Mouse (Mus musculus) CH12.LX (cell line): ENCODE measurements around the gene Dok1. TPM values are rescaled to one million over a fixed set of nuclear protein-coding genes. Genes with fewer than 3 reads are reported as not detected.
A peak's percentile ranks its signal among the peaks of the same experiment; 100 is the strongest.

ENCODE experiments used
- DNase-seq: peaks from one replicate; pipeline ENCODE4 v3.0.0-alpha.2; 2013; ENCODE audit errors: extremely low read depth
- H3K27ac ChIP-seq: 2 replicates; pipeline ENCODE4 v1.5.1; 2012; ENCODE audit warnings: low read depth, mild to moderate bottlenecking, control low read depth, moderate library complexity; ENCODE audit not compliant: insufficient read depth
- H3K27me3 ChIP-seq: replicated peaks from 2 replicates; pipeline ENCODE3; 2012; ENCODE audit warnings: inconsistent platforms
- H3K36me3 ChIP-seq, 2 experiments: replicated peaks in 1 of 2; 2 replicates each; pipeline versions ENCODE3 to v1.6.1; 2012; ENCODE audit warnings: inconsistent platforms in 1 of 2, low read length in 1 of 2, mild to moderate bottlenecking in 1 of 2, mixed read lengths in 1 of 2, moderate library complexity in 1 of 2; ENCODE audit not compliant: control insufficient read depth in 1 of 2, insufficient read depth in 1 of 2
- H3K4me1 ChIP-seq, 2 experiments: 2 replicates each; pipeline ENCODE4 v1.6.1; 2012; ENCODE audit warnings: inconsistent platforms in 1 of 2, moderate library complexity in 1 of 2; ENCODE audit not compliant: insufficient read depth in 2 of 2, control insufficient read depth in 1 of 2
- H3K4me2 ChIP-seq: 2 replicates; pipeline ENCODE4 v1.6.1; 2012; ENCODE audit warnings: low read depth, mild to moderate bottlenecking, control low read depth; ENCODE audit not compliant: poor library complexity, insufficient read depth, severe bottlenecking
- H3K4me3 ChIP-seq, 3 experiments: fragments of 150-350 bp in 1 of 3; sonication (generic) in 1 of 3; replicated peaks in 1 of 3; 2 replicates each; pipeline versions ENCODE3 to v1.5.1; 2011 to 2012; ENCODE audit warnings: low read depth in 2 of 3, low read length in 2 of 3, mild to moderate bottlenecking in 2 of 3, moderate library complexity in 2 of 3, control low read depth in 1 of 3, improper control_type of control experiment in 1 of 3, inconsistent platforms in 1 of 3, mixed read lengths in 1 of 3; ENCODE audit not compliant: poor library complexity in 1 of 3
- H3K79me2 ChIP-seq: replicated peaks from 2 replicates; pipeline ENCODE4 v1.6.1; 2012; ENCODE audit warnings: mild to moderate bottlenecking, moderate library complexity; ENCODE audit not compliant: control insufficient read depth, poor library complexity, insufficient read depth, severe bottlenecking; ENCODE audit errors: extremely low read depth
- H3K9ac ChIP-seq: 2 replicates; pipeline ENCODE4 v1.6.1; 2012; ENCODE audit warnings: low read depth, mild to moderate bottlenecking, control low read depth, moderate library complexity; ENCODE audit not compliant: insufficient read depth
- H3K9me3 ChIP-seq: replicated peaks from 2 replicates; pipeline ENCODE3; 2012; ENCODE audit warnings: low read length, inconsistent platforms, mixed read lengths
- BHLHE40 ChIP-seq: IDR thresholded peaks from 2 replicates; pipeline ENCODE4 v1.6.1; 2011; ENCODE audit warnings: mild to moderate bottlenecking, low read depth, low read length, improper control_type of control experiment
- CHD2 ChIP-seq: IDR thresholded peaks from 2 replicates; pipeline ENCODE4 v1.6.1; 2011; ENCODE audit warnings: low read length, improper control_type of control experiment
- CTCF ChIP-seq, 2 experiments: IDR thresholded peaks in 1 of 2; conservative IDR thresholded peaks in 1 of 2; 2 replicates each; pipeline ENCODE4 v1.5.1; 2011 to 2012; ENCODE audit warnings: low read depth in 2 of 2, low read length in 2 of 2, improper control_type of control experiment in 1 of 2, inconsistent platforms in 1 of 2, mild to moderate bottlenecking in 1 of 2, moderate library complexity in 1 of 2
- ELF1 ChIP-seq: IDR thresholded peaks from 2 replicates; pipeline ENCODE4 v1.6.1; 2014; ENCODE audit warnings: low read depth, mild to moderate bottlenecking, inconsistent platforms, low read length, improper control_type of control experiment
- EP300 ChIP-seq: IDR thresholded peaks from 2 replicates; pipeline ENCODE4 v1.6.1; 2011; ENCODE audit warnings: low read length, improper control_type of control experiment
- ETS1 ChIP-seq: conservative IDR thresholded peaks from 2 replicates; pipeline ENCODE4 v1.6.1; 2012; ENCODE audit warnings: low read depth, mild to moderate bottlenecking, inconsistent platforms, low read length, improper control_type of control experiment, moderate library complexity
- GABPA ChIP-seq: IDR thresholded peaks from 2 replicates; pipeline ENCODE4 v1.6.1; 2012; ENCODE audit warnings: low read depth, low read length, improper control_type of control experiment, inconsistent platforms; ENCODE audit not compliant: insufficient replicate concordance
- HCFC1 ChIP-seq: IDR thresholded peaks from 2 replicates; pipeline ENCODE4 v1.6.1; 2012; ENCODE audit warnings: low read depth, mild to moderate bottlenecking, inconsistent platforms, low read length, improper control_type of control experiment
- IRF4 ChIP-seq: IDR thresholded peaks from 2 replicates; pipeline ENCODE4 v1.6.1; 2014; ENCODE audit warnings: low read depth, mild to moderate bottlenecking, inconsistent platforms, low read length, improper control_type of control experiment
- JUN ChIP-seq: IDR thresholded peaks from 2 replicates; pipeline ENCODE4 v1.6.1; 2011; ENCODE audit warnings: low read depth, mild to moderate bottlenecking, low read length, improper control_type of control experiment, moderate library complexity; ENCODE audit not compliant: insufficient read depth
- JUND ChIP-seq: conservative IDR thresholded peaks from 2 replicates; pipeline ENCODE4 v1.6.1; 2011; ENCODE audit warnings: low read depth, low read length, improper control_type of control experiment
- KAT2A ChIP-seq: IDR thresholded peaks from 2 replicates; pipeline ENCODE4 v1.6.1; 2012; ENCODE audit warnings: low read length, improper control_type of control experiment, inconsistent platforms; ENCODE audit not compliant: insufficient replicate concordance
- MAFK ChIP-seq: IDR thresholded peaks from 2 replicates; pipeline ENCODE4 v1.6.1; 2011; ENCODE audit warnings: low read length, improper control_type of control experiment; ENCODE audit not compliant: insufficient replicate concordance
- MAX ChIP-seq: IDR thresholded peaks from 2 replicates; pipeline ENCODE4 v1.6.1; 2011; ENCODE audit warnings: low read length, improper control_type of control experiment
- MAZ ChIP-seq: IDR thresholded peaks from 2 replicates; pipeline ENCODE4 v1.6.1; 2012; ENCODE audit warnings: low read depth, mild to moderate bottlenecking, inconsistent platforms, low read length, improper control_type of control experiment, moderate library complexity
- MEF2A ChIP-seq: IDR thresholded peaks from 2 replicates; pipeline ENCODE4 v1.6.1; 2014; ENCODE audit warnings: low read depth, mild to moderate bottlenecking, inconsistent platforms, low read length, improper control_type of control experiment, borderline replicate concordance
- MYC ChIP-seq: IDR thresholded peaks from 2 replicates; pipeline ENCODE4 v1.6.1; 2011; ENCODE audit warnings: low read depth, mild to moderate bottlenecking, improper control_type of control experiment, low read length
- NELFE ChIP-seq: IDR thresholded peaks from 2 replicates; pipeline ENCODE4 v1.6.1; 2011; ENCODE audit warnings: low read depth, low read length, improper control_type of control experiment
- POLR2A ChIP-seq: IDR thresholded peaks from 2 replicates; pipeline ENCODE4 v1.6.1; 2011; ENCODE audit warnings: low read depth, mild to moderate bottlenecking, improper control_type of control experiment, low read length
- POLR2AphosphoS2 ChIP-seq: IDR thresholded peaks from 2 replicates; pipeline ENCODE4 v1.6.1; 2011; ENCODE audit warnings: low read depth, low read length, improper control_type of control experiment
- RCOR1 ChIP-seq: conservative IDR thresholded peaks from 2 replicates; pipeline ENCODE4 v1.6.1; 2012; ENCODE audit warnings: low read depth, mild to moderate bottlenecking, inconsistent platforms, low read length, improper control_type of control experiment
- SMC3 ChIP-seq: IDR thresholded peaks from 2 replicates; pipeline ENCODE4 v1.6.1; 2011; ENCODE audit warnings: low read depth, low read length, improper control_type of control experiment
- TBP ChIP-seq: conservative IDR thresholded peaks from 2 replicates; pipeline ENCODE4 v1.6.1; 2011; ENCODE audit warnings: low read depth, low read length, improper control_type of control experiment
- TCF12 ChIP-seq: IDR thresholded peaks from 2 replicates; pipeline ENCODE4 v1.6.1; 2014; ENCODE audit warnings: low read depth, mild to moderate bottlenecking, inconsistent platforms, low read length, improper control_type of control experiment
- ZC3H11A ChIP-seq: IDR thresholded peaks from 2 replicates; pipeline ENCODE4 v1.6.1; 2012; ENCODE audit warnings: low read depth, mild to moderate bottlenecking, inconsistent platforms, low read length, improper control_type of control experiment
- ZKSCAN1 ChIP-seq: IDR thresholded peaks from 2 replicates; pipeline ENCODE4 v1.6.1; 2012; ENCODE audit warnings: low read depth, inconsistent platforms, low read length, improper control_type of control experiment, borderline replicate concordance
- ZNF384 ChIP-seq: IDR thresholded peaks from 2 replicates; pipeline ENCODE4 v1.6.1; 2012; ENCODE audit warnings: low read depth, low read length, improper control_type of control experiment, inconsistent platforms
- dilution Hi-C: fragments of 300-500 bp; cut with MboI; formaldehyde crosslinking; loops from 2 replicates; pipeline ENCODE4 v1.14.3; 2020; ENCODE audit warnings: low sequenced_read_pairs; ENCODE audit not compliant: extremely low pct_unique_long_range_greater_than_20kb, extremely low pct_ligation_motif_present
- in situ Hi-C: fragments of 300-500 bp; cut with MboI; formaldehyde crosslinking; loops from 3 replicates; pipeline ENCODE4 v1.14.3; 2019; ENCODE audit warnings: low sequenced_read_pairs, low pct_ligation_motif_present, low pct_unique_long_range_greater_than_20kb, mixed read lengths
- polyA plus RNA-seq: library from polyadenylated mRNA; unstranded; fragments of >175 nt; gene quantifications from 2 replicates; pipeline ENCODE4 v1.2.1, GENCODE M21; 2012; ENCODE audit warnings: low read depth; ENCODE audit not compliant: insufficient read length
- total RNA-seq, 2 experiments: library from RNA; depleted of rRNA; stranded (reverse); fragments of 300-350 nt in 1 of 2; fragments of >200 nt in 1 of 2; gene quantifications; 2 replicates each; pipeline ENCODE4 v1.2.3; 2012 to 2014

The Dok1 gene
- total and polyA plus RNA-seq, 3 experiments = 21.4 to 33.2 (median 23.8) TPM

GRCm38 (mm10) chr6:83044742-83045141 is 11.5 kb upstream of the Dok1 start:
- H3K4me1 ChIP-seq = peaks cover 12 to 49% of the 10 kb centered on the region in 2 experiments
- no peak overlapping the region for H3K9ac ChIP-seq
- DNase-seq = peak; percentile 91
- no peaks in the 10 kb centered on the region for H3K79me2 ChIP-seq
- no peak overlapping the region for H3K4me3 ChIP-seq
- H3K9me3 ChIP-seq = peaks cover 3% of the 10 kb centered on the region
- H3K27ac ChIP-seq = no peak overlapping the region
- peaks cover 0 to 3% of the 10 kb centered on the region in 2 experiments for H3K36me3 ChIP-seq
- dilution Hi-C loops = no loop called here
- TF ChIP-seq ZC3H11A (no peak), EP300 (peak; percentile 82), TBP (peak; percentile 82), MEF2A (no peak), JUND (peak; percentile 18; the same call in 1 of the 2 replicates), HCFC1 (no peak), CTCF (conservative IDR thresholded peaks at IDR 0.05 in 1 of 2, IDR thresholded peaks at IDR 0.05 in 1 of 2; ENCODE audit: low read depth in 2 of 2, low read length in 2 of 2) (no peak), POLR2AphosphoS2 (no peak), MYC (peak; percentile 90), NELFE (0 out of 2 replicates have a peak, but pooled peaks have one; percentile 17), MAX (peak; percentile 87), ZNF384 (no peak), KAT2A (no peak), ELF1 (0 out of 2 replicates have a peak, but pooled peaks have one; percentile 20), BHLHE40 (peak; percentile 81), JUN (no peak), CHD2 (no peak), SMC3 (no peak), POLR2A (no peak), ETS1 (peak; percentile 67), IRF4 (peak; percentile 53; the same call in 1 of the 2 replicates), TCF12 (0 out of 2 replicates have a peak, but pooled peaks have one; percentile 44)
- H3K4me2 ChIP-seq = no peak overlapping the region
- H3K27me3 ChIP-seq = no peaks in the 10 kb centered on the region
- in situ Hi-C loops = loop anchor here (5.0 kb wide), 1 partner anchor 37 kb away; no protein-coding TSS in a partner anchor

- no peak overlapping the region for H3K9ac ChIP-seq
- H3K4me2 ChIP-seq = no peak overlapping the region
- DNase-seq = no peak
- in situ Hi-C loops (loop anchor here (5.0 kb wide), 1 partner anchor 37 kb away; no protein-coding TSS in a partner anchor), dilution Hi-C loops (no loop called here)
- no peaks in the 10 kb centered on the region for H3K27me3 ChIP-seq
- no peak overlapping the region for H3K4me3 ChIP-seq
- no peaks in the 10 kb centered on the region for H3K36me3 ChIP-seq
- H3K79me2 ChIP-seq = no peaks in the 10 kb centered on the region
- H3K9me3 ChIP-seq = peaks cover 3% of the 10 kb centered on the region
- H3K4me1 ChIP-seq = peaks cover 12 to 51% of the 10 kb centered on the region in 2 experiments
- TF ChIP-seq RCOR1 = no peak
- no peak for TF ChIP-seq GABPA
- no peak for TF ChIP-seq JUN
- no peak for TF ChIP-seq EP300
- no peak for TF ChIP-seq ZC3H11A
- TF ChIP-seq IRF4 = no peak
- no peak for TF ChIP-seq TCF12
- no peak for TF ChIP-seq CTCF (conservative IDR thresholded peaks at IDR 0.05 in 1 of 2, IDR thresholded peaks at IDR 0.05 in 1 of 2; ENCODE audit: low read depth in 2 of 2, low read length in 2 of 2)
- TF ChIP-seq MAX = no peak
- TF ChIP-seq MAFK = no peak
- TF ChIP-seq ZKSCAN1 = no peak
- TF ChIP-seq MAZ = no peak
- no peak overlapping the region for H3K27ac ChIP-seq
These were observed 10.7 kb upstream of the Dok1 start for GRCm38 (mm10) chr6:83043993-83044392.
